Mouse (Mus musculus): Measurements from ENCODE around the gene Ispd.

DNA sequence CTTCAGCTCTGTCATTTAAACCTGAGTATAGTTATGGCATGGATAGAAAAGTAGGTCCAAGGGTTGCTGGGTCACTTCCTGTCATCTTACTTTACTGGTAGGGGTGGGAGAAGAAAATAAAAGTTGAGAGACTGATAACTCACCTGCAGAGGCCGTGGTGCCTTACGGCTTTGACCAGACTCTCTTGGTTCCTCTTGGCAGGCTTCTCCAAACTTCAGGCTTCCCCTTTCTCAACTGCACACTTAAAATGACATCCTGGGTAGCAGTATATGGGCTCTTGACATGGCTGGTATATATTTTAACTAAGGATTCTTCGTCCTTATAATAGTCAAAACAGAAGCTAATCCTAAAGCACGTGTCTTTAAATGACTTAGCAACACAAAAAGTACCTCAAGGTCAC, 266.3 kb downstream of the Ispd start:
- TF ChIP-seq CTCF (IDR thresholded peaks at IDR 0.05; ENCODE audit: extremely low read depth, insufficient read length, insufficient replicate concordance, low read depth, low read length) = no peak
- TF ChIP-seq POLR2A (IDR thresholded peaks at IDR 0.05; ENCODE audit: low read depth, low read length) = no peak
